Mouse (Mus musculus) ES-Bruce4 (cell line): ENCODE measurements around the gene Cldn20. TPM values are rescaled to one million over a fixed set of nuclear protein-coding genes. Genes with fewer than 3 reads are reported as not detected.
A peak's percentile ranks its signal among the peaks of the same experiment; 100 is the strongest.

Source experiments
- H3K27ac ChIP-seq: 2 replicates; pipeline ENCODE4 v1.5.1; 2012; ENCODE audit warnings: low read length, inconsistent platforms; ENCODE audit not compliant: insufficient read depth
- H3K27me3 ChIP-seq: 2 replicates; pipeline ENCODE4 v1.6.1; 2012; ENCODE audit warnings: mild to moderate bottlenecking, low read length, inconsistent platforms; ENCODE audit not compliant: control insufficient read depth, poor library complexity, insufficient read depth, severe bottlenecking
- H3K36me3 ChIP-seq: 2 replicates; pipeline ENCODE4 v1.6.1; 2012; ENCODE audit warnings: inconsistent platforms, mild to moderate bottlenecking, low read length, moderate library complexity; ENCODE audit not compliant: control insufficient read depth, poor library complexity, insufficient read depth, severe bottlenecking
- H3K4me1 ChIP-seq: one replicate; pipeline ENCODE4 v1.8.1; 2011; ENCODE audit warnings: low read length; ENCODE audit not compliant: control insufficient read depth, insufficient read depth
- H3K4me3 ChIP-seq: 2 replicates; pipeline ENCODE4 v1.5.1; 2011; ENCODE audit warnings: low read depth, mild to moderate bottlenecking, low read length
- H3K9ac ChIP-seq: 2 replicates; pipeline ENCODE4 v1.6.1; 2012; ENCODE audit warnings: low read depth, mild to moderate bottlenecking, inconsistent platforms; ENCODE audit not compliant: poor library complexity, severe bottlenecking
- H3K9me3 ChIP-seq: replicated peaks from 2 replicates; pipeline ENCODE4 v1.6.1; 2012; ENCODE audit warnings: mild to moderate bottlenecking, low read length, inconsistent platforms; ENCODE audit not compliant: control insufficient read depth, poor library complexity, insufficient read depth, severe bottlenecking
- CTCF ChIP-seq: IDR thresholded peaks from one replicate; pipeline ENCODE4 v1.8.1; 2011; ENCODE audit warnings: low read depth, low read length
- EP300 ChIP-seq: IDR thresholded peaks from 2 replicates; pipeline ENCODE4 v1.6.1; 2011; ENCODE audit warnings: low read depth, low read length; ENCODE audit not compliant: insufficient read depth
- POLR2A ChIP-seq: IDR thresholded peaks from one replicate; pipeline ENCODE4 v1.8.1; 2011; ENCODE audit warnings: low read length; ENCODE audit not compliant: insufficient read depth
- polyA plus RNA-seq: library from polyadenylated mRNA; stranded (reverse); fragments of >200 nt; gene quantifications from 2 replicates; pipeline ENCODE4 v1.2.4, GENCODE M21; 2011; ENCODE audit warnings: low read depth; ENCODE audit not compliant: missing spikeins, insufficient read depth, insufficient read length

The Cldn20 gene
- polyA plus RNA-seq, 1 experiment = not detected

DNA sequence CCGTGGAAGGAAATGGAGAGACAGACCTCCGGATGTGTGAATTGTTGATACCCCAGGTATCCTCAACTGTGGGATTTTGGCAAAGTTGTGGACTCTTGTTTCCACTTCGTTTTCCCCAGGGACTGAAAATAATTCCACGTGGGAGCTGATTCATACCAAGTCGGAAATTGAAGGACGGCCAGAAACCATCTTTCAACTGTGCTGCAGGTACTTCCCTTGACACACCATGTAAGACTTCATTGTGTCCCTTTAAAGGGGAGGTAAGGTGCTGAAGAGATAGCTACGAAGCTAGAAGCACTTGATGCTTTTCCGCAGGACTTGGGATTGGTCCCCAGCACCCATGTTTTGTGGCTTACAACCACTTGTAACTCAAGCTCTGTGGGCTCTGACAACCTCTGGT, 16.5 kb upstream of the Cldn20 start:
- TF ChIP-seq POLR2A = no peak
- no peak for TF ChIP-seq EP300

DNA sequence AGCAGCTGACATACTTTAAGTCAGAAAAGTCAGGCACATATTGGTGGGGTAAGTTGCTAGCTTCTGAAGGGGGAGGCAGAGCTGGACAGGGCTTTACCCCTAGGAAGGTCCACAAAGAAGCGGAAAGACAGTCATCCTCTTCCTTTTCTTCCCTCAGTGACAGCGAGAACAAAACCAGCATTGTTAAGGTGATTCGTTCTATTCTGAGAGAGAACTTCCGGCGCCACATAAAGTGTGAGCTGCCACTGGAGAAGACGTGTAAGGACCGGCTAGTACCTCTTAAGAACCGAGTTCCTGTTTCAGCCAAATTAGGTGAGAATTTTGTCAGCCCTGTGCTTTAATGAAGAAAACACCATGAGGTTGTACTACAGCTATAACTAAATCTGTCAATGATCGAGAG, 15.9 kb upstream of the Cldn20 start:
- Histone ChIP-seq H3K9ac (no peak overlapping the region), H3K27me3 (no peaks in the 10 kb centered on the region), H3K36me3 (no peaks in the 10 kb centered on the region; the same call in 1 of the 2 replicates), H3K27ac (no peak overlapping the region), H3K4me3 (no peak overlapping the region), H3K9me3 (no peaks in the 10 kb centered on the region), H3K4me1 (peaks cover 1% of the 10 kb centered on the region)
- 0 out of 2 replicates have a peak, but pooled peaks have one; percentile 36 for TF ChIP-seq EP300
- TF ChIP-seq CTCF = no peak

More for the DNA sequence above, 16.5 kb upstream of the Cldn20 start:
- Histone ChIP-seq H3K27me3 (no peaks in the 10 kb centered on the region), H3K4me1 (peaks cover 1% of the 10 kb centered on the region), H3K9ac (no peak overlapping the region), H3K36me3 (no peaks in the 10 kb centered on the region; the same call in 1 of the 2 replicates), H3K4me3 (no peak overlapping the region), H3K27ac (no peak overlapping the region), H3K9me3 (no peaks in the 10 kb centered on the region)

DNA sequence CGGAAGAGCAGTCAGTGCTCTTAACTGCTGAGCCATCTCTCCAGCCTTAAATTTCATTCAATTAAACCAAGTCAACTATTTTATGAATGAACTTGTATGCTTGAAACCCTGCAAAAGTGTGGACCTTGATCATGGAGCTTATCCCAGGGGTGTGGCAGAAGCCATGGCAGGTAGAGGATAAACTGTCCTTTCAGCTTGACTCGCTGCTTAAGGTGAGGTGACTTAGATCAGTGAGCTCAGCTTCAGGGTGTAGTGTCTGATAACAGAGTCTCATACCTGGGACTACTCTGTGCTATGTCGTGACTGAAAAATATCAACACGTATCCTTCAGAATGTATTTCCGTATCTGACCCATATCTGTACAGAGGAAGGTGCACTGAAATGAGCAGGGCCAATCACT, 12.0 kb upstream of the Cldn20 start:
- no peak overlapping the region for H3K9ac ChIP-seq
- H3K27me3 ChIP-seq = no peaks in the 10 kb centered on the region
- no peaks in the 10 kb centered on the region for H3K9me3 ChIP-seq
- TF ChIP-seq CTCF (no peak), EP300 (no peak), POLR2A (no peak)
- H3K36me3 ChIP-seq = no peaks in the 10 kb centered on the region; the same call in 1 of the 2 replicates
- H3K4me1 ChIP-seq = peaks cover 1% of the 10 kb centered on the region
- H3K27ac ChIP-seq = no peak overlapping the region
- no peak overlapping the region for H3K4me3 ChIP-seq

DNA sequence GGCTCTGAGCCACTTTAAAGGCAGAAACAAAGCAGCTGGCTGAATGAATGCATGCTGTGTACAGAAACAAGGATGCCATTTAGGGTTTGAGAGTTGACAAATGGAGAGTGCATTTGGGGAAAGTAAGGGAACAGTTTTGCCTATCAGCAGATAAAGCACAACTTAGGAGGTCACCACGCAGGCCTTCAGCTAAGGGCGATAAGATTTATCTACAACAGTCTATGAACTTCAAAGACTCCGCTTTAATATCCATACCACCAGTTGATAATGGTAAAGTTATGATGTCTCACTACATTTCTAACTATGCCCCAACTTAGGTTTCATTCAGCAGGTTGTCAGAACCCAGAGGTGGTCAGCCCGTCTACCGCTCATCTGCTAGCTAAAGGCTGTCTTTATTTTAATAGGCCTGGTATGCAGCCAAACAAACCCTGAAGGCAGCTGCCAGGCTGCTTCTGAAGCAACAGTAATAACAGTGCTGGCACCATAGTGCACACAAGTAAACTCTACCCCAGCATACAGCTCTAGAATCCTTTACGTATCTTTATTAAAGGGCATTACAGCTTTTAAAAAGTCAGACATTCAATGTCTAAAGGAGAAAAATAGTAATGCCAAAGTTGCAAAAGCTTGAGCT, 4.4 kb upstream of the Cldn20 start:
- no peaks in the 10 kb centered on the region for H3K36me3 ChIP-seq
- TF ChIP-seq CTCF (no peak), EP300 (no peak), POLR2A (no peak)
- no peaks in the 10 kb centered on the region for H3K9me3 ChIP-seq
- no peaks in the 10 kb centered on the region for H3K4me1 ChIP-seq
- no peak overlapping the region for H3K9ac ChIP-seq
- H3K4me3 ChIP-seq = no peak overlapping the region
- H3K27me3 ChIP-seq = no peaks in the 10 kb centered on the region
- H3K27ac ChIP-seq = no peak overlapping the region

DNA sequence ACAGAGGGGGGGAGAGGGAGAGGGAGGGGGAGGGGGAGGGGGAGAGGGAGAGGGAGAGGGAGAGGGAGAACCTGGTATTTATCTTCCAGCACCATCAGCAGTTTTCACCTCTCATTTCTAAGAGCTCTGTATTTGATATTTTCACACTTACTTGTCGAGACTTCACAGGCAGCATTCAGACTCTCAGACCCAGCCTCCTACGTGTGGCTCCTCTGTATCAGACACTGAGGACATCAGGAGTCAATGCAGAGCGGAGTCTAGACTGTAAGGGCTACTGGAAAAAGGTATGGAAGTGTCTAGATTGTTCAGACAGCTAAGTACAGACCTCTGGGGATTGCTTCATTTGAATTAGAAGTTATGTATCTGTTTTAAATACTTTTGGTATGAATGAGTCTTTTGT, 2.8 kb upstream of the Cldn20 start:
- Histone ChIP-seq H3K4me1 (no peaks in the 10 kb centered on the region), H3K4me3 (no peak overlapping the region), H3K9me3 (no peaks in the 10 kb centered on the region), H3K27ac (no peak overlapping the region), H3K36me3 (no peaks in the 10 kb centered on the region), H3K9ac (no peak overlapping the region), H3K27me3 (no peaks in the 10 kb centered on the region)
- TF ChIP-seq POLR2A (no peak), EP300 (no peak), CTCF (no peak)

DNA sequence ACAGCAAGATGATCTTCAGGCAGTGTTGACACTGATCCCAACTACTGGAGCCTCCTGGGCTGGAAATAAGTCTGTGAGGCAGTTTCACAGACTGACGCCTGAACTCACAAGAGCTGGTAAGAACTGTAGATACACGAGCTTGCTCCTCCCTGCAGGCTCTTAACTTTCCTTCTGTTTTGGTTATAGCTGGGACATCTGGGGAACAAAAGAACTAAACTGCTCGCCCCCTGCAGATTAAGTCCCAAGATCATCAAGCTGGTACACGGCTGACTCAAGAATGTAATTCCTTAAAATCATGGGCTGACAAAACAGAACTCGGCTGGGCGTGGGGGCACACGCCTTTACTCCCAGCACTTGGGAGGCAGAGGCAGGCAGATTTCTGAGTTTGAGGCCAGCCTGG, 1.8 kb upstream of the Cldn20 start:
- TF ChIP-seq CTCF (no peak), EP300 (no peak), POLR2A (no peak)

More for the DNA sequence above, 1.8 kb upstream of the Cldn20 start:
- Histone ChIP-seq H3K9ac (no peak overlapping the region), H3K4me1 (no peaks in the 10 kb centered on the region), H3K4me3 (no peak overlapping the region), H3K27ac (no peak overlapping the region), H3K36me3 (0 out of 2 replicates have a peak, but pooled peaks cover 2% of the 10 kb centered on the region), H3K9me3 (no peaks in the 10 kb centered on the region), H3K27me3 (no peaks in the 10 kb centered on the region)
